Mouse (Mus musculus): ENCODE results near the gene Mmp13. TPM values are rescaled to one million over a fixed set of nuclear protein-coding genes. Genes with fewer than 3 reads are reported as not detected.

Gene Mmp13
- polyA plus RNA-seq, 1 experiment from 2014 or later: 0.14 TPM

GRCm38 (mm10) chr9:7331847-7332246 lies 59.5 kb downstream of the Mmp13 start:
- Histone ChIP-seq H3K4me1 (replicated peaks) (no peaks in the 10 kb centered on the region), H3K27me3 (replicated peaks) (no peaks in the 10 kb centered on the region), H3K9me3 (replicated peaks) (no peaks in the 10 kb centered on the region), H3K36me3 (no peaks in the 10 kb centered on the region), H3K4me3 (no peak overlapping the region), H3K4me2 (no peak overlapping the region), H3K9ac (no peak overlapping the region), H3K27ac (ENCODE audit: poor library complexity, severe bottlenecking) (no peak overlapping the region)
- no peak for ATAC-seq (ENCODE audit: insufficient number of reproducible peaks, low FRiP score)

Other genes with a start within 250 kb of the Mmp13 start
- gene Dync2h1, start 88.1 kb upstream of the Mmp13 start, polyA plus RNA-seq (2016; fragmentation: Nextera tagmentation; extraction: Ambion mirVana): 7.8 and 9.1 TPM in 2 replicates
- gene Dcun1d5, start 88.0 kb upstream of the Mmp13 start, polyA plus RNA-seq (2016; fragmentation: Nextera tagmentation; extraction: Ambion mirVana): 101 and 104 TPM in 2 replicates
- gene Mmp12, start 71.9 kb downstream of the Mmp13 start, polyA plus RNA-seq (2016; fragmentation: Nextera tagmentation; extraction: Ambion mirVana): not detected in 2 replicates
- gene Mmp1b, start 115.5 kb downstream of the Mmp13 start, polyA plus RNA-seq (2016; fragmentation: Nextera tagmentation; extraction: Ambion mirVana): not detected in 2 replicates
- gene Mmp3, start 173.3 kb downstream of the Mmp13 start, polyA plus RNA-seq (2016; fragmentation: Nextera tagmentation; extraction: Ambion mirVana): not detected in 2 replicates
- not detected in 2 replicates for gene Mmp10, start 229.8 kb downstream of the Mmp13 start, polyA plus RNA-seq (2016; fragmentation: Nextera tagmentation; extraction: Ambion mirVana)

Measured in heart, embryonic 12.5 days (tissue).